Mouse (Mus musculus): ENCODE results near the gene Igsf3. TPM values are rescaled to one million over a fixed set of nuclear protein-coding genes. Genes with fewer than 3 reads are reported as not detected.
A peak's percentile ranks its signal among the peaks of the same experiment; 100 is the strongest.

Igsf3 gene
- polyA plus RNA-seq, 1 experiment from 2014 or later = 76.9 TPM

GRCm38 (mm10) chr3:101356583-101357553 lies 20.0 kb upstream of the Igsf3 start:
- ATAC-seq (ENCODE audit: low read depth) = no peak
- 77% methylated on average over 8 of the region's 8 CpGs for WGBS
- H3K4me3 ChIP-seq = no peak overlapping the region
- H3K4me2 ChIP-seq = no peak overlapping the region
- H3K4me1 ChIP-seq (replicated peaks) = no peaks in the 10 kb centered on the region
- no peaks in the 10 kb centered on the region for H3K9me3 ChIP-seq
- no peak overlapping the region for H3K9ac ChIP-seq
- no peaks in the 10 kb centered on the region for H3K27me3 ChIP-seq
- H3K27ac ChIP-seq (replicated peaks) = no peak overlapping the region
- H3K36me3 ChIP-seq = no peaks in the 10 kb centered on the region

GRCm38 (mm10) chr3:101360832-101361231 lies 16.1 kb upstream of the Igsf3 start:
- Histone ChIP-seq H3K27ac (replicated peaks) (no peak overlapping the region), H3K9ac (no peak overlapping the region), H3K27me3 (no peaks in the 10 kb centered on the region), H3K4me2 (no peak overlapping the region), H3K4me3 (no peak overlapping the region), H3K4me1 (replicated peaks) (peaks cover 13% of the 10 kb centered on the region), H3K9me3 (no peaks in the 10 kb centered on the region), H3K36me3 (no peaks in the 10 kb centered on the region)
- 88% methylated on average over 6 of the region's 6 CpGs for whole genome bisulfite sequencing
- no peak for ATAC-seq (ENCODE audit: low read depth)

GRCm38 (mm10) chr3:101362391-101362790 lies 14.5 kb upstream of the Igsf3 start:
- ATAC-seq (ENCODE audit: low read depth) = no peak
- Histone ChIP-seq H3K4me3 (no peak overlapping the region), H3K36me3 (no peaks in the 10 kb centered on the region), H3K27ac (replicated peaks) (no peak overlapping the region), H3K9ac (no peak overlapping the region), H3K9me3 (no peaks in the 10 kb centered on the region), H3K27me3 (no peaks in the 10 kb centered on the region), H3K4me2 (no peak overlapping the region), H3K4me1 (replicated peaks) (peaks cover 23% of the 10 kb centered on the region)
- 96% methylated on average over 4 of the region's 4 CpGs for WGBS

- H3K4me1 ChIP-seq (replicated peaks) = peaks cover 24% of the 10 kb centered on the region
- no peaks in the 10 kb centered on the region for H3K36me3 ChIP-seq
- WGBS = 74% methylated on average over 7 of the region's 7 CpGs
- H3K27ac ChIP-seq (replicated peaks) = no peak overlapping the region
- no peaks in the 10 kb centered on the region for H3K27me3 ChIP-seq
- no peak for ATAC-seq (ENCODE audit: low read depth)
- no peaks in the 10 kb centered on the region for H3K9me3 ChIP-seq
- no peak overlapping the region for H3K4me2 ChIP-seq
- no peak overlapping the region for H3K4me3 ChIP-seq
- H3K9ac ChIP-seq = no peak overlapping the region
These were observed 13.3 kb upstream of the Igsf3 start for GRCm38 (mm10) chr3:101363574-101363973.

- WGBS = 53% methylated on average over 6 of the region's 6 CpGs
- no peak overlapping the region for H3K27ac ChIP-seq (replicated peaks)
- no peak overlapping the region for H3K4me3 ChIP-seq
- H3K4me1 ChIP-seq (replicated peaks) = peaks cover 33% of the 10 kb centered on the region
- H3K27me3 ChIP-seq = no peaks in the 10 kb centered on the region
- no peak overlapping the region for H3K4me2 ChIP-seq
- H3K9me3 ChIP-seq = no peaks in the 10 kb centered on the region
- ATAC-seq (ENCODE audit: low read depth) = no peak
- no peaks in the 10 kb centered on the region for H3K36me3 ChIP-seq
- no peak overlapping the region for H3K9ac ChIP-seq
These were observed 11.7 kb upstream of the Igsf3 start for GRCm38 (mm10) chr3:101365081-101365612.

- 0 out of 2 replicates have a peak overlapping the region, but pooled peaks have one; percentile 26 for H3K9ac ChIP-seq
- no peaks in the 10 kb centered on the region for H3K9me3 ChIP-seq
- no peaks in the 10 kb centered on the region for H3K36me3 ChIP-seq
- H3K4me2 ChIP-seq = no peak overlapping the region
- ATAC-seq (ENCODE audit: low read depth) = no peak
- peak overlapping the region; percentile 29; the same call in 1 of the 2 replicates for H3K27ac ChIP-seq (replicated peaks)
- H3K4me1 ChIP-seq (replicated peaks) = peaks cover 33% of the 10 kb centered on the region
- WGBS = 35% methylated on average over 9 of the region's 9 CpGs
- H3K4me3 ChIP-seq = no peak overlapping the region
- H3K27me3 ChIP-seq = no peaks in the 10 kb centered on the region
These were observed 11.0 kb upstream of the Igsf3 start for GRCm38 (mm10) chr3:101365911-101366310.

- H3K4me3 ChIP-seq = no peak overlapping the region
- ATAC-seq (ENCODE audit: low read depth) = no peak
- WGBS = 81% methylated on average over 11 of the region's 11 CpGs
- H3K4me1 ChIP-seq (replicated peaks) = peaks cover 33% of the 10 kb centered on the region
- no peak overlapping the region for H3K9ac ChIP-seq
- H3K36me3 ChIP-seq = no peaks in the 10 kb centered on the region
- no peak overlapping the region for H3K27ac ChIP-seq (replicated peaks)
- H3K4me2 ChIP-seq = no peak overlapping the region
- H3K27me3 ChIP-seq = no peaks in the 10 kb centered on the region
- H3K9me3 ChIP-seq = no peaks in the 10 kb centered on the region
These were observed 9.5 kb upstream of the Igsf3 start for GRCm38 (mm10) chr3:101367372-101367771.

GRCm38 (mm10) chr3:101369301-101369881 lies 7.5 kb upstream of the Igsf3 start:
- no peak for ATAC-seq (ENCODE audit: low read depth)
- no peak overlapping the region for H3K4me2 ChIP-seq
- 60% methylated on average over 10 of the region's 10 CpGs for WGBS

GRCm38 (mm10) chr3:101372345-101372980 lies 4.4 kb upstream of the Igsf3 start:
- H3K27ac ChIP-seq (replicated peaks) = no peak overlapping the region
- WGBS = 42% methylated on average over 13 of the region's 13 CpGs
- no peak for ATAC-seq (ENCODE audit: low read depth)
- no peak overlapping the region for H3K4me3 ChIP-seq
- no peaks in the 10 kb centered on the region for H3K36me3 ChIP-seq
- no peak overlapping the region for H3K9ac ChIP-seq
- H3K27me3 ChIP-seq = no peaks in the 10 kb centered on the region
- 0 out of 2 replicates have a peak, but pooled peaks cover 11% of the 10 kb centered on the region for H3K4me1 ChIP-seq (replicated peaks)
- H3K9me3 ChIP-seq = no peaks in the 10 kb centered on the region
- H3K4me2 ChIP-seq = no peak overlapping the region

More at GRCm38 (mm10) chr3:101369301-101369881, 7.5 kb upstream of the Igsf3 start:
- Histone ChIP-seq H3K36me3 (no peaks in the 10 kb centered on the region), H3K27me3 (no peaks in the 10 kb centered on the region), H3K27ac (replicated peaks) (no peak overlapping the region), H3K9me3 (no peaks in the 10 kb centered on the region), H3K4me1 (replicated peaks) (peaks cover 32% of the 10 kb centered on the region), H3K4me3 (no peak overlapping the region), H3K9ac (no peak overlapping the region)

GRCm38 (mm10) chr3:101377256-101378024 lies 557 bp downstream of the Igsf3 start:
- ATAC-seq (ENCODE audit: low read depth) = peak; percentile 30

GRCm38 (mm10) chr3:101378102-101378501 lies 1.2 kb downstream of the Igsf3 start:
- H3K4me3 ChIP-seq = peak overlapping the region; percentile 89
- H3K4me1 ChIP-seq (replicated peaks) = peaks cover 52% of the 10 kb centered on the region
- WGBS = under 1% methylated on average over 12 of the region's 12 CpGs
- no peaks in the 10 kb centered on the region for H3K27me3 ChIP-seq
- H3K4me2 ChIP-seq = peak overlapping the region; percentile 90
- no peaks in the 10 kb centered on the region for H3K9me3 ChIP-seq
- peak overlapping the region; percentile 93 for H3K9ac ChIP-seq
- H3K27ac ChIP-seq (replicated peaks) = peak overlapping the region; percentile 82
- no peaks in the 10 kb centered on the region for H3K36me3 ChIP-seq
- ATAC-seq (ENCODE audit: low read depth) = peak; percentile 41; the same call in 1 of the 2 replicates

More at GRCm38 (mm10) chr3:101377256-101378024, 557 bp downstream of the Igsf3 start:
- Histone ChIP-seq H3K9me3 (no peaks in the 10 kb centered on the region), H3K27ac (replicated peaks) (peak overlapping the region; percentile 82), H3K27me3 (no peaks in the 10 kb centered on the region), H3K36me3 (no peaks in the 10 kb centered on the region), H3K4me2 (peak overlapping the region; percentile 90), H3K9ac (peak overlapping the region; percentile 93), H3K4me3 (peak overlapping the region; percentile 89), H3K4me1 (replicated peaks) (peaks cover 46% of the 10 kb centered on the region)
- under 1% methylated on average over 61 of the region's 62 CpGs for WGBS

All from neural tube, embryonic 13.5 days (tissue).